In the genomic region with DNA sequence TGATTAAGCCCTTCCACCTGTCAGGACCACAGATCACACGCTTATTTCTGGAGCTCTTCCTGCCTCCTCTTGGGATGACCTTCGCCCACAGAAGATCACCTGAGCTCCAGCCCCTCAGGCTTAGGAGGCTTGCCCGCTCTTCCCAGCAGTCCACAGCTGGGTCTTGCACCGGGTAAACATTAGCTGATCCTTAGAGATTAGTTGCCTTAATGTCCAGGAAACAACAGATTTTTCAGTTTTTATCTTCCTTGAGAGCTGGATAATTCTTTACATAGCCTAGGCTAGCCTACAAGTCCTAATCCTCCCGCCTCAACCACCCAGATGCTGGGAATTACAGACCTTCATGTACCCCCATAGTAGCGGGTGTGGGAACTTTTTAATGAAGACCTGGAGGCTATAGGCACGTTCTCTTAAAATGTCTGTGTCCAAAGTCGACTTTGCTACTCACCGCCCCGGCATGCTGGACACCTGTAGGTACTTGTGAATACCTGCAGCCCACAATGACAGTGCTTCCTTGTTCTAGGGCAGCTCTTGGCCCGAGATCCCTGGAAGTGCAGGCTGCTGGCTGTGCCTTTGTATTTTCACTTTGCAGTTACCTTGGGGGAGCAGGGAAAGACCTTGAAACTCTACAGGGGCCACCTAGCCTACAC, we compare ENCODE assay signal across 11 mouse cellular contexts. TPM values are rescaled to one million over a fixed set of nuclear protein-coding genes. Genes with fewer than 3 reads are reported as not detected.
A peak's percentile ranks its signal among the peaks of the same experiment; 100 is the strongest.
DNase-seq lines count a peak whose midpoint lies in the region; ATAC-seq lines count a peak whose summit lies in the region.
"Had no signal": no experiment of that assay in that cellular context is flagged by ENCODE, and none has a peak within 500 bp of the region (broad histone marks: within the 10 kb centered on the region; RNA-seq: fewer than 3 reads in every experiment).

No protein-coding gene starts in this region.

- no peak for ATAC-seq in forebrain, embryonic 12.5 days (ENCODE audit: low FRiP score)
- no peak for ATAC-seq in forebrain, embryonic 15.5 days (replicated peaks)

- H3K27me3 ChIP-seq in forebrain, embryonic 12.5 days: peaks cover 13% of the 10 kb centered on the region; the same call in 1 of the 2 replicates
- H3K27me3 ChIP-seq in forebrain, embryonic 15.5 days: no peaks in the 10 kb centered on the region
- H3K27me3 ChIP-seq in limb, embryonic 10.5 days (ENCODE audit: low read depth, poor library complexity, severe bottlenecking): no peaks in the 10 kb centered on the region

- peaks cover 28% of the 10 kb centered on the region for H3K4me1 ChIP-seq in forebrain, embryonic 12.5 days
- H3K4me1 ChIP-seq in forebrain, embryonic 15.5 days: peaks cover 21% of the 10 kb centered on the region
- H3K4me1 ChIP-seq in limb, embryonic 10.5 days: peaks cover 37% of the 10 kb centered on the region

- H3K9me3 ChIP-seq in forebrain, embryonic 12.5 days: no peaks in the 10 kb centered on the region
- H3K9me3 ChIP-seq in forebrain, embryonic 15.5 days: no peaks in the 10 kb centered on the region
- no peaks in the 10 kb centered on the region for H3K9me3 ChIP-seq in limb, embryonic 10.5 days (replicated peaks)

- H3K4me3 ChIP-seq in forebrain, embryonic 12.5 days (replicated peaks): no peak overlapping the region
- H3K4me3 ChIP-seq in forebrain, embryonic 15.5 days: no peak overlapping the region
- no peak overlapping the region for H3K4me3 ChIP-seq in limb, embryonic 10.5 days

- 43% methylated on average over 11 of the region's 11 CpGs for WGBS in forebrain, embryonic 12.5 days
- 51% methylated on average over 11 of the region's 11 CpGs for WGBS in forebrain, embryonic 15.5 days
- 57% methylated on average over 11 of the region's 11 CpGs for WGBS in limb, embryonic 10.5 days

- DNase-seq in urinary bladder, postnatal 14 days (ENCODE audit: low spot score): peak; percentile 81
- DNase-seq in urinary bladder, postnatal 25 days (ENCODE audit: low spot score): no peak
- DNase-seq in limb, embryonic 10.5 days (ENCODE audit: low spot score): no peak
- peak; percentile 84 for DNase-seq in yolk sac, embryonic 10.5 days (ENCODE audit: low spot score)
- no peak for DNase-seq in left cerebral cortex, adult 18-20 months (ENCODE audit: low spot score in 2 of 2)
- no peak for DNase-seq in adipocyte (ENCODE audit: low spot score)
- DNase-seq: gastrocnemius, postnatal 14 days; right cerebral cortex, postnatal 25 days had no signal

- H3K27ac ChIP-seq in forebrain, embryonic 12.5 days: no peak overlapping the region
- no peak overlapping the region for H3K27ac ChIP-seq in forebrain, embryonic 15.5 days (replicated peaks)
- 0 out of 2 replicates have a peak overlapping the region, but pooled peaks have one; percentile 3 for H3K27ac ChIP-seq in limb, embryonic 10.5 days

- H3K36me3 ChIP-seq in forebrain, embryonic 12.5 days (replicated peaks): peaks cover 9% of the 10 kb centered on the region
- no peaks in the 10 kb centered on the region for H3K36me3 ChIP-seq in forebrain, embryonic 15.5 days
- peaks cover 14% of the 10 kb centered on the region for H3K36me3 ChIP-seq in limb, embryonic 10.5 days

- H3K9ac ChIP-seq in forebrain, embryonic 12.5 days: no peak overlapping the region
- no peak overlapping the region for H3K9ac ChIP-seq in forebrain, embryonic 15.5 days (replicated peaks)

- peak overlapping the region; percentile 29; the same call in 1 of the 2 replicates for H3K4me2 ChIP-seq in forebrain, embryonic 12.5 days
- H3K4me2 ChIP-seq in forebrain, embryonic 15.5 days (replicated peaks): no peak overlapping the region

RNA-seq across cellular contexts. Expression of gene Ubald2, which starts 2.3 kb away (rescaled TPM):
- 50.9 and 59.6 TPM in 2 replicates for polyA plus RNA-seq in forebrain, embryonic 12.5 days (2016; fragmentation: Nextera tagmentation; extraction: Ambion mirVana)
- 58.8 and 59.5 TPM in 2 replicates for polyA plus RNA-seq in forebrain, embryonic 15.5 days (2015; fragmentation: Nextera tagmentation; extraction: Ambion mirVana)
- 44.1 and 51.8 TPM in 2 replicates for polyA plus RNA-seq in limb, embryonic 10.5 days (2016; fragmentation: Nextera tagmentation; extraction: Ambion mirVana)
- total RNA-seq in left cerebral cortex, adult 18-20 months (2021): 10 to 100 TPM; 27.5 to 32.6 TPM

RNA-seq across cellular contexts. Expression of gene Rnf157, which starts 18.7 kb away (rescaled TPM):
- polyA plus RNA-seq in forebrain, embryonic 12.5 days (2016; fragmentation: Nextera tagmentation; extraction: Ambion mirVana): 23.3 and 36.8 TPM in 2 replicates
- 53.4 and 55.6 TPM in 2 replicates for polyA plus RNA-seq in forebrain, embryonic 15.5 days (2015; fragmentation: Nextera tagmentation; extraction: Ambion mirVana)
- 11.1 and 18.3 TPM in 2 replicates for polyA plus RNA-seq in limb, embryonic 10.5 days (2016; fragmentation: Nextera tagmentation; extraction: Ambion mirVana)
- 100 to 1,000 TPM; 256 to 274 TPM for total RNA-seq in left cerebral cortex, adult 18-20 months (2021)

RNA-seq across cellular contexts. Expression of gene Qrich2, which starts 34.5 kb away (rescaled TPM):
- not detected in 2 replicates for polyA plus RNA-seq in forebrain, embryonic 12.5 days (2016; fragmentation: Nextera tagmentation; extraction: Ambion mirVana)
- polyA plus RNA-seq in forebrain, embryonic 15.5 days (2015; fragmentation: Nextera tagmentation; extraction: Ambion mirVana): not detected in 2 replicates
- 0.36 and 0.44 TPM in 2 replicates for polyA plus RNA-seq in limb, embryonic 10.5 days (2016; fragmentation: Nextera tagmentation; extraction: Ambion mirVana)
- under 1 TPM in 1 of 2 experiments, not detected in 1; 0.05 TPM for total RNA-seq in left cerebral cortex, adult 18-20 months (2021)
- total RNA-seq: adrenal gland, adult 18-20 months; gastrocnemius, postnatal 14 days had no signal

Comparison
In these comparisons a context has a peak if more than half of its experiments do, and no peak if none do; other contexts are left out.
1. DNase-seq: peak in urinary bladder, postnatal 14 days (single experiment) and yolk sac, embryonic 10.5 days (single experiment); none in urinary bladder, postnatal 25 days (single experiment), limb, embryonic 10.5 days (single experiment), left cerebral cortex, adult 18-20 months (0 of 2) and adipocyte (single experiment).